Mouse (Mus musculus): ENCODE results near the gene Gtf3c5.

DNA sequence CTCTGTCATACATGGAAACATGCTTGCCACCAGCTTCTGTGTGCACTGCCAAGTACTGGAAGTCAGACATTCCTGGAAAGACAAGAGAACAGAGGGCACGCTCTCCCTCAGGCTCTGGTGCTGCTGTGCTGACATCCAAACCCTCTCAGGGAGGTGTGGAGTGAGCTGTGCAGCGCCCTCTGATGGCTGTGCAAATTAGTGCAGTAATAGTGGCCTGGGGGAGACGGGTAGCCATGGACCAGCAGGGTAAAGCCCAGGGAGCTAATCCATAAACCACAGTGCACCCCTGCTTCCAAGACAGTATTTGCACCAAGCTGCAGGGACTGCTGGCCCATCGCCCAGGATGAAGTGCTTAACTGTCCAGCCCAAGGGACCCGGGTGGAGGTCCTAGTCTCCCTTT is 5.5 kb downstream of the Gtf3c5 start:
- TF ChIP-seq EP300 (IDR thresholded peaks at IDR 0.05; ENCODE audit: low read depth) (no peak), CTCF (IDR thresholded peaks at IDR 0.05; ENCODE audit: low read depth) (peak; percentile 27; the same call in 1 of the 2 replicates)

Data from heart, postnatal 0 days (tissue).